Comparison of ENCODE assay signal across 25 mouse cellular contexts in genomic region chr3:31106597-31106996, GRCm38 (mm10). TPM values are rescaled to one million over a fixed set of nuclear protein-coding genes. Genes with fewer than 3 reads are reported as not detected.
A peak's percentile ranks its signal among the peaks of the same experiment; 100 is the strongest.
DNase-seq lines count a peak whose midpoint lies in the region; ATAC-seq and TF ChIP-seq lines count a peak whose summit lies in the region.
"Had no signal": no experiment of that assay in that cellular context is flagged by ENCODE, and none has a peak within 500 bp of the region (broad histone marks: within the 10 kb centered on the region; RNA-seq: fewer than 3 reads in every experiment).

No protein-coding gene starts in this region.

- H3K27me3 ChIP-seq in spleen, adult 2 months (ENCODE audit: control insufficient read depth, insufficient read depth, low read length), result no peaks in the 10 kb centered on the region
- H3K27me3 ChIP-seq: forebrain, embryonic 13.5 days; heart, embryonic 12.5 days; liver, embryonic 13.5 days; lung, embryonic 15.5 days had no signal

- 0 out of 2 replicates have a peak overlapping the region, but pooled peaks have one; percentile 18 for H3K27ac ChIP-seq in spleen, adult 2 months (ENCODE audit: insufficient read depth, low read length)
- H3K27ac ChIP-seq: forebrain, embryonic 13.5 days; liver, embryonic 13.5 days; lung, embryonic 15.5 days; stomach, postnatal 0 days had no signal

- H3K4me1 ChIP-seq in spleen, adult 2 months (ENCODE audit: control insufficient read depth, insufficient read depth, insufficient read length), result peaks cover 9% of the 10 kb centered on the region

- ATAC-seq in megakaryocyte progenitor cell, adult 5-6 weeks (replicated peaks; ENCODE audit: poor library complexity), result peak; percentile 90
- ATAC-seq: CD4-positive, CD25-positive, alpha-beta regulatory T cell, adult 4 months; forebrain, embryonic 13.5 days; intestine, postnatal 0 days had no signal

- H3K4me3 ChIP-seq in spleen, adult 2 months (ENCODE audit: extremely low read depth, insufficient read depth, insufficient read length), result no peak overlapping the region
- H3K4me3 ChIP-seq: forebrain, embryonic 13.5 days; heart, embryonic 12.5 days; liver, embryonic 13.5 days; lung, embryonic 15.5 days had no signal

- WGBS in spleen, adult 2 months, result 54% methylated on average over 6 of the region's 6 CpGs

- TF ChIP-seq CTCF in spleen, adult 2 months (IDR thresholded peaks at IDR 0.05; ENCODE audit: extremely low read depth, insufficient read depth, insufficient read length, insufficient replicate concordance), result no peak

- no peak for TF ChIP-seq POLR2A in spleen, adult 2 months (IDR thresholded peaks at IDR 0.05; ENCODE audit: low read depth, low read length)

- H3K36me3 ChIP-seq in spleen, adult 2 months (ENCODE audit: control insufficient read depth, insufficient read depth, low read length), result no peaks in the 10 kb centered on the region
- H3K36me3 ChIP-seq: heart, embryonic 12.5 days; liver, embryonic 13.5 days; lung, embryonic 15.5 days had no signal

- intact Hi-C loops in left cerebral cortex, postnatal 4 days (cut with DNase I), result no loop called here

- peak; percentile 73 for DNase-seq in heart, adult 11 months
- DNase-seq in heart, adult 9 months (ENCODE audit: low spot score in 2 of 2), result no peak
- no peak for DNase-seq in spleen, adult 2 months (ENCODE audit: low read depth in 1 of 2, low spot score in 2 of 2)
- no peak for DNase-seq in spleen, postnatal 36 days (ENCODE audit: low spot score in 2 of 2)
- no peak for DNase-seq in gastrocnemius, postnatal 4 days (ENCODE audit: low spot score in 2 of 2)
- DNase-seq in left cerebral cortex, postnatal 4 days, result no peak
- DNase-seq in embryo, embryonic 11 days, result no peak
- DNase-seq: adrenal gland, postnatal 36 days; cerebellum, adult 18-20 months; cerebellum, postnatal 25 days; gastrocnemius, adult 2 months; heart, postnatal 10 days; kidney, postnatal 36 days; liver, embryonic 13.5 days; lung, postnatal 4 days; right cerebral cortex, adult 18-20 months; right cerebral cortex, postnatal 4 days; thymus, adult 2 months had no signal

RNA-seq across cellular contexts. Expression of gene Skil, which starts 11.7 kb away (rescaled TPM):
- polyA plus RNA-seq in spleen, adult 2 months (2012; rRNA removed), result 4.7 and 5.5 TPM in 2 replicates
- total RNA-seq in megakaryocyte progenitor cell, adult 5-6 weeks (2015), result 5.9 and 6.7 TPM in 2 replicates
- 13.2 and 15.9 TPM in 2 replicates for total RNA-seq in megakaryocyte progenitor cell, adult 5-6 weeks (2017)
- total RNA-seq in gastrocnemius, postnatal 4 days (2021), result 10 to 100 TPM; 20.3 to 26.3 TPM
- 10 to 100 TPM; 51.4 to 52.7 TPM for total RNA-seq in left cerebral cortex, postnatal 4 days (2021)

RNA-seq across cellular contexts. Expression of gene Cldn11, which starts 43.1 kb away (rescaled TPM):
- 0.06 TPM in 1 of 2 replicates, not detected in the other for polyA plus RNA-seq in spleen, adult 2 months (2012; rRNA removed)
- not detected in 2 replicates for total RNA-seq in megakaryocyte progenitor cell, adult 5-6 weeks (2015)
- total RNA-seq in megakaryocyte progenitor cell, adult 5-6 weeks (2017), result not detected in 2 replicates
- 1 to 10 TPM; 1.5 to 1.6 TPM for total RNA-seq in gastrocnemius, postnatal 4 days (2021)
- total RNA-seq in left cerebral cortex, postnatal 4 days (2021), result 10 to 100 TPM; 14.1 to 17.3 TPM
- polyA plus RNA-seq: CD4-positive, CD25-positive, alpha-beta regulatory T cell, adult 4 months had no signal

Comparison
In these comparisons a context has a peak if more than half of its experiments do, and no peak if none do; other contexts are left out.
1. RNA of gene Cldn11, which starts 43.1 kb away (total RNA-seq): 14.1 to 17.3 TPM in left cerebral cortex, postnatal 4 days; 1.5 to 1.6 TPM in gastrocnemius, postnatal 4 days and not detected in megakaryocyte progenitor cell, adult 5-6 weeks; every median in the first group is over 4 times any median in the second.